Mouse (Mus musculus): Measurements from ENCODE around the gene Ccdc177.

The Ccdc177 gene

GRCm38 (mm10) chr12:80760396-80760801 lies at the start of gene Ccdc177:
Gene Ccdc177 (minus strand): TSS chr12:80760687.
- in situ Hi-C loops (cut with MboI, MseI): loop anchor here in 1 of 2 experiments (5.0 kb wide), 1 partner anchor 142 kb away; no protein-coding TSS in a partner anchor

GRCm38 (mm10) chr12:80810005-80810404 lies 49.5 kb upstream of the Ccdc177 start:
- in situ Hi-C loops (cut with MboI, MseI): loop anchor here in 1 of 2 experiments (10.0 kb wide), 1 partner anchor 535 kb away; no protein-coding TSS in a partner anchor

GRCm38 (mm10) chr12:80807451-80808085 lies 47.1 kb upstream of the Ccdc177 start:
- in situ Hi-C loops (cut with MboI, MseI): no loop called here

GRCm38 (mm10) chr12:80804861-80805428 lies 44.5 kb upstream of the Ccdc177 start:
- in situ Hi-C loops (cut with MboI, MseI): no loop called here

GRCm38 (mm10) chr12:80803924-80804323 lies 43.4 kb upstream of the Ccdc177 start:
- in situ Hi-C loops (cut with MboI, MseI): no loop called here

GRCm38 (mm10) chr12:80801443-80801842 lies 41.0 kb upstream of the Ccdc177 start:
- in situ Hi-C loops (cut with MboI, MseI): no loop called here

- in situ Hi-C loops (cut with MboI, MseI): no loop called here
Observed at GRCm38 (mm10) chr12:80800156-80800555, 39.7 kb upstream of the Ccdc177 start.

- in situ Hi-C loops (cut with MboI, MseI): no loop called here
Observed at GRCm38 (mm10) chr12:80798271-80798670, 37.8 kb upstream of the Ccdc177 start.

- in situ Hi-C loops (cut with MboI, MseI): loop anchor here in 1 of 2 experiments (5.0 kb wide), 1 partner anchor 37 kb away; no protein-coding TSS in a partner anchor
Observed at GRCm38 (mm10) chr12:80794935-80795785, 34.7 kb upstream of the Ccdc177 start.

- in situ Hi-C loops (cut with MboI, MseI): loop anchor here in 1 of 2 experiments (5.0 kb wide), 1 partner anchor 38 kb away; no protein-coding TSS in a partner anchor
Observed at GRCm38 (mm10) chr12:80794522-80794921, 34.0 kb upstream of the Ccdc177 start.

- in situ Hi-C loops (cut with MboI, MseI): loop anchor here in 1 of 2 experiments (5.0 kb wide), 1 partner anchor 39 kb away; no protein-coding TSS in a partner anchor
Observed at GRCm38 (mm10) chr12:80793535-80793934, 33.0 kb upstream of the Ccdc177 start.

GRCm38 (mm10) chr12:80792867-80793266 lies 32.4 kb upstream of the Ccdc177 start:
- in situ Hi-C loops (cut with MboI, MseI): loop anchor here in 1 of 2 experiments (5.0 kb wide), 1 partner anchor 39 kb away; no protein-coding TSS in a partner anchor

GRCm38 (mm10) chr12:80791571-80792444 lies 31.3 kb upstream of the Ccdc177 start:
- in situ Hi-C loops (cut with MboI, MseI): loop anchor here in 1 of 2 experiments (5.0 kb wide), 1 partner anchor 40 kb away; no protein-coding TSS in a partner anchor

- in situ Hi-C loops (cut with MboI, MseI): loop anchor here in 1 of 2 experiments (5.0 kb wide), 1 partner anchor 41 kb away; no protein-coding TSS in a partner anchor
Observed at GRCm38 (mm10) chr12:80790700-80791570, 30.4 kb upstream of the Ccdc177 start.

- in situ Hi-C loops (cut with MboI, MseI): loop anchor here (5.0 to 10.0 kb wide), 2 partner anchors 42 to 1135 kb away; no protein-coding TSS in a partner anchor
Observed at GRCm38 (mm10) chr12:80789849-80790694, 29.6 kb upstream of the Ccdc177 start, which contains the start of gene Susd6. Gene Susd6 (plus strand): TSS chr12:80790510.

GRCm38 (mm10) chr12:80789276-80789675 lies 28.8 kb upstream of the Ccdc177 start:
- in situ Hi-C loops (cut with MboI, MseI): loop anchor here in 1 of 2 experiments (10.0 kb wide), 1 partner anchor 1134 kb away; no protein-coding TSS in a partner anchor

- in situ Hi-C loops (cut with MboI, MseI): loop anchor here in 1 of 2 experiments (10.0 kb wide), 1 partner anchor 1133 kb away; no protein-coding TSS in a partner anchor
Observed at GRCm38 (mm10) chr12:80788188-80788587, 27.7 kb upstream of the Ccdc177 start.

GRCm38 (mm10) chr12:80787604-80788003 lies 27.1 kb upstream of the Ccdc177 start:
- in situ Hi-C loops (cut with MboI, MseI): loop anchor here in 1 of 2 experiments (10.0 kb wide), 1 partner anchor 1133 kb away; no protein-coding TSS in a partner anchor

Data from T-helper 17 cell (primary cell).